Mouse (Mus musculus) layer of hippocampus, adult 2 months (tissue): ENCODE results near the gene Btg2. TPM values are rescaled to one million over a fixed set of nuclear protein-coding genes. Genes with fewer than 3 reads are reported as not detected.

ENCODE experiments used
- DNase-seq, 2 experiments: peaks; one replicate each; pipeline ENCODE4 v3.0.0; 2022; ENCODE audit warnings: low spot score in 2 of 2
- H3K27ac ChIP-seq: fragments of 200-600 bp; 2 replicates; pipeline ENCODE4 v1.8.1; 2022
- H3K4me3 ChIP-seq: fragments of 200-600 bp; 2 replicates; pipeline ENCODE4 v1.8.1; 2022; ENCODE audit warnings: mild to moderate bottlenecking
- CTCF ChIP-seq: fragments of 200-600 bp; conservative IDR thresholded peaks from 2 replicates; pipeline ENCODE4 v1.8.1; 2022; ENCODE audit warnings: antibody characterized with exemption, mild to moderate bottlenecking, moderate library complexity
- total RNA-seq, 2 experiments: library from RNA; stranded (reverse); gene quantifications; 2 replicates each; pipeline ENCODE4 v1.2.3; 2021

The Btg2 gene
- total RNA-seq, 2 experiments from 2014 or later = 17.2 to 22.0 TPM

GRCm38 (mm10) chr1:134058870-134059269, 20.1 kb downstream of the Btg2 start:
- Histone ChIP-seq H3K4me3 (no peak overlapping the region), H3K27ac (no peak overlapping the region)
- no peak for TF ChIP-seq CTCF
- no peak for DNase-seq

- Histone ChIP-seq H3K27ac (no peak overlapping the region), H3K4me3 (no peak overlapping the region)
- DNase-seq = no peak
- TF ChIP-seq CTCF = no peak
These were observed 21.2 kb downstream of the Btg2 start for GRCm38 (mm10) chr1:134057736-134058135.

GRCm38 (mm10) chr1:134056285-134056684, 22.6 kb downstream of the Btg2 start:
- Histone ChIP-seq H3K27ac (no peak overlapping the region), H3K4me3 (no peak overlapping the region)
- DNase-seq = no peak
- TF ChIP-seq CTCF = no peak

- DNase-seq = no peak
- TF ChIP-seq CTCF = no peak
- Histone ChIP-seq H3K4me3 (no peak overlapping the region), H3K27ac (no peak overlapping the region)
These were observed 23.2 kb downstream of the Btg2 start for GRCm38 (mm10) chr1:134055666-134056245.

- Histone ChIP-seq H3K4me3 (no peak overlapping the region), H3K27ac (no peak overlapping the region)
- TF ChIP-seq CTCF = no peak
- DNase-seq = no peak
These were observed 23.9 kb downstream of the Btg2 start for GRCm38 (mm10) chr1:134055058-134055457.

GRCm38 (mm10) chr1:134053207-134053606, 25.7 kb downstream of the Btg2 start:
- peak; percentile 96 for TF ChIP-seq CTCF
- H3K27ac ChIP-seq = peak overlapping the region; percentile 2; the same call in 1 of the 2 replicates
- DNase-seq = peak; percentile 82 to 89
- no peak overlapping the region for H3K4me3 ChIP-seq

GRCm38 (mm10) chr1:134049542-134049941, 29.4 kb downstream of the Btg2 start:
- no peak for TF ChIP-seq CTCF
- DNase-seq = no peak
- Histone ChIP-seq H3K27ac (no peak overlapping the region), H3K4me3 (no peak overlapping the region)

- DNase-seq = peak; percentile 76 to 82
- peak; percentile 83 for TF ChIP-seq CTCF
- H3K27ac ChIP-seq = no peak overlapping the region
- no peak overlapping the region for H3K4me3 ChIP-seq
These were observed 30.2 kb downstream of the Btg2 start for GRCm38 (mm10) chr1:134048759-134049158.

GRCm38 (mm10) chr1:134047431-134047830, 31.5 kb downstream of the Btg2 start:
- TF ChIP-seq CTCF = no peak
- no peak for DNase-seq

GRCm38 (mm10) chr1:134046387-134046786, 32.5 kb downstream of the Btg2 start:
- peak overlapping the region; percentile 41 for H3K4me3 ChIP-seq
- H3K27ac ChIP-seq = peak overlapping the region; percentile 32
- DNase-seq = no peak
- no peak for TF ChIP-seq CTCF

More at GRCm38 (mm10) chr1:134047431-134047830, 31.5 kb downstream of the Btg2 start:
- H3K27ac ChIP-seq = no peak overlapping the region
- H3K4me3 ChIP-seq = no peak overlapping the region

- peak overlapping the region; percentile 66 for H3K27ac ChIP-seq
- peak overlapping the region; percentile 41; the same call in 1 of the 2 replicates for H3K4me3 ChIP-seq
- peak; percentile 81 to 89 for DNase-seq
- peak; percentile 89 for TF ChIP-seq CTCF
These were observed 32.9 kb downstream of the Btg2 start for GRCm38 (mm10) chr1:134045971-134046370.

GRCm38 (mm10) chr1:134044805-134045204, 34.1 kb downstream of the Btg2 start:
- no peak for DNase-seq
- no peak for TF ChIP-seq CTCF
- Histone ChIP-seq H3K4me3 (no peak overlapping the region), H3K27ac (no peak overlapping the region)

- no peak overlapping the region for H3K4me3 ChIP-seq
- DNase-seq = no peak
- H3K27ac ChIP-seq = peak overlapping the region; percentile 18; the same call in 1 of the 2 replicates
- TF ChIP-seq CTCF = no peak
These were observed 36.6 kb downstream of the Btg2 start for GRCm38 (mm10) chr1:134042341-134042740.

- TF ChIP-seq CTCF = 0 out of 2 replicates have a peak, but pooled peaks have one; percentile 2
- Histone ChIP-seq H3K4me3 (no peak overlapping the region), H3K27ac (peak overlapping the region; percentile 18; the same call in 1 of the 2 replicates)
- no peak for DNase-seq
These were observed 37.0 kb downstream of the Btg2 start for GRCm38 (mm10) chr1:134041900-134042299.
